ENCODE assay signal across 11 mouse cellular contexts in genomic region chr3:68453266-68453665, GRCm38 (mm10).
DNase-seq lines count a peak whose midpoint lies in the region; TF ChIP-seq lines count a peak whose summit lies in the region.
"Had no signal": no experiment of that assay in that cellular context is flagged by ENCODE, and none has a peak within 500 bp of the region (broad histone marks: within the 10 kb centered on the region; RNA-seq: fewer than 3 reads in every experiment).

No protein-coding gene starts in this region.

- no peaks in the 10 kb centered on the region for H3K79me2 ChIP-seq in heart, adult 2 months (replicated peaks; ENCODE audit: control insufficient read depth, insufficient read depth, low read length)

- H3K4me3 ChIP-seq in lung, adult 2 months (replicated peaks; ENCODE audit: extremely low read depth, low read depth, low read length) = no peak overlapping the region
- H3K4me3 ChIP-seq in heart, adult 2 months = no peak overlapping the region
- H3K4me3 ChIP-seq: intestine, embryonic 15.5 days; midbrain, embryonic 10.5 days had no signal

- TF ChIP-seq CTCF in lung, adult 2 months (IDR thresholded peaks at IDR 0.05; ENCODE audit: insufficient read depth, low read length) = no peak
- no peak for TF ChIP-seq CTCF in heart, adult 2 months (IDR thresholded peaks at IDR 0.05)

- intact Hi-C loops in heart, adult 2 months (cut with DNase I) = no loop called here

- H3K27me3 ChIP-seq in heart, adult 2 months (ENCODE audit: control insufficient read depth, insufficient read depth, low read length) = no peaks in the 10 kb centered on the region
- H3K27me3 ChIP-seq: intestine, embryonic 15.5 days had no signal

- 4% methylated on average over 5 of the region's 5 CpGs for WGBS in lung, adult 2 months
- 2% methylated on average over 5 of the region's 5 CpGs for WGBS in heart, adult 2 months

- peak overlapping the region; percentile 69 for H3K27ac ChIP-seq in heart, adult 2 months
- H3K27ac ChIP-seq: intestine, embryonic 15.5 days; midbrain, embryonic 10.5 days had no signal

- H3K4me1 ChIP-seq in lung, adult 2 months (ENCODE audit: control insufficient read depth, insufficient read depth, low read length) = no peaks in the 10 kb centered on the region; the same call in 1 of the 2 replicates
- no peaks in the 10 kb centered on the region; the same call in 1 of the 2 replicates for H3K4me1 ChIP-seq in heart, adult 2 months (ENCODE audit: control insufficient read depth, insufficient read depth, low read length)
- H3K4me1 ChIP-seq: intestine, embryonic 15.5 days had no signal

- TF ChIP-seq POLR2A in lung, adult 2 months (IDR thresholded peaks at IDR 0.05; ENCODE audit: borderline replicate concordance, extremely low read depth, low read depth, low read length) = no peak
- no peak for TF ChIP-seq POLR2A in heart, adult 2 months (IDR thresholded peaks at IDR 0.05; ENCODE audit: insufficient read depth, low read depth, low read length)

- 0 out of 2 replicates have a peak, but pooled peaks have one; percentile 38 for TF ChIP-seq EP300 in heart, adult 2 months (IDR thresholded peaks at IDR 0.05; ENCODE audit: insufficient read depth, low read depth, low read length)

- peaks cover 4% of the 10 kb centered on the region for H3K36me3 ChIP-seq in heart, adult 2 months (ENCODE audit: control insufficient read depth, insufficient read depth, low read length)
- H3K36me3 ChIP-seq: intestine, embryonic 15.5 days; midbrain, embryonic 10.5 days had no signal

- peak; percentile 10 to 35 for DNase-seq in lung, adult 18-20 months
- no peak for DNase-seq in lung, adult 2 months
- peak in 1 of 2 experiments; percentile 35 for DNase-seq in heart, adult 2 months
- peak; percentile 3 to 28 for DNase-seq in kidney, postnatal 36 days
- peak; percentile 47 for DNase-seq in mesoderm, embryonic 11.5 days (ENCODE audit: low read depth, low spot score)
- DNase-seq in thymus, adult 18-20 months = no peak
- no peak for DNase-seq in liver
- DNase-seq in cerebellum, adult 9-11 months = no peak
- DNase-seq: thymus, postnatal 4 days had no signal

- H3K9ac ChIP-seq in heart, adult 2 months (ENCODE audit: low read depth, low read length) = no peak overlapping the region; the same call in 1 of the 2 replicates
- H3K9ac ChIP-seq: intestine, embryonic 15.5 days had no signal

Comparison
In these comparisons a context has a peak if more than half of its experiments do, and no peak if none do; other contexts are left out.
1. DNase-seq: peak in lung, adult 18-20 months (2 of 2), kidney, postnatal 36 days (2 of 2) and mesoderm, embryonic 11.5 days (single experiment); none in lung, adult 2 months (single experiment), thymus, adult 18-20 months (0 of 2), liver (single experiment) and cerebellum, adult 9-11 months (single experiment).